Mouse (Mus musculus) forebrain, embryonic 14.5 days (tissue): ENCODE measurements around the gene Nostrin. TPM values are rescaled to one million over a fixed set of nuclear protein-coding genes. Genes with fewer than 3 reads are reported as not detected.

Experiments
- ATAC-seq: fragments of 200-750 bp; cut with Nextera tagmentation; 2 replicates; pipeline ENCODE4 v1.8.0; 2017; ENCODE audit warnings: mild to moderate bottlenecking, moderate library complexity
- DNase-seq: peaks from one replicate; pipeline ENCODE4 v3.0.0-alpha.2; 2015; ENCODE audit warnings: low spot score
- H3K27ac ChIP-seq: fragments of 300-500 bp; sonication (generic); 2 replicates; pipeline ENCODE4 v1.5.1; 2014; ENCODE audit warnings: low read depth, mild to moderate bottlenecking, control low read depth, low read length, moderate library complexity
- H3K27me3 ChIP-seq: fragments of 300-500 bp; sonication (generic); replicated peaks from 2 replicates; pipeline ENCODE4 v1.6.1; 2014; ENCODE audit warnings: low read length, control low read depth, mixed read lengths; ENCODE audit not compliant: control insufficient read depth, insufficient read depth
- H3K36me3 ChIP-seq: fragments of 300-500 bp; sonication (generic); 2 replicates; pipeline ENCODE4 v1.6.1; 2014; ENCODE audit warnings: low read length, control low read depth; ENCODE audit not compliant: control insufficient read depth, insufficient read depth
- H3K4me1 ChIP-seq: fragments of 300-500 bp; sonication (generic); 2 replicates; pipeline ENCODE4 v1.6.1; 2014; ENCODE audit warnings: antibody characterized with exemption, low read length, control low read depth; ENCODE audit not compliant: control insufficient read depth, insufficient read depth
- H3K4me2 ChIP-seq: fragments of 300-500 bp; sonication (generic); 2 replicates; pipeline ENCODE4 v1.6.1; 2014; ENCODE audit warnings: mild to moderate bottlenecking, control low read depth, low read length
- H3K4me3 ChIP-seq: fragments of 300-500 bp; sonication (generic); 2 replicates; pipeline ENCODE4 v1.5.1; 2014; ENCODE audit warnings: low read depth, low read length, control low read depth
- H3K9ac ChIP-seq: fragments of 300-500 bp; sonication (generic); 2 replicates; pipeline ENCODE4 v1.6.1; 2014; ENCODE audit warnings: mild to moderate bottlenecking, low read length, control low read depth, moderate library complexity
- H3K9me3 ChIP-seq: fragments of 300-500 bp; sonication (generic); replicated peaks from 2 replicates; pipeline ENCODE4 v1.6.1; 2016; ENCODE audit warnings: low read length, control low read depth, mixed read lengths; ENCODE audit not compliant: control insufficient read depth
- WGBS: fragments of 180-500 bp; shearing (Covaris S2); extraction: QIAGEN DNeasy Blood & Tissue Kit; methylation state at CpG from one replicate; pipeline ENCODE4 v1.1.7; 2014; 5-methylcytosine and 5-hydroxymethylcytosine counted together
- polyA plus RNA-seq: library from polyadenylated mRNA; unstranded; fragments of >200 nt; fragmentation: Nextera tagmentation; extraction: Ambion mirVana; gene quantifications from 2 replicates; pipeline ENCODE4 v1.2.1, GENCODE M21; 2014

Nostrin gene
- polyA plus RNA-seq, 1 experiment from 2014 or later = 1.2 TPM

DNA sequence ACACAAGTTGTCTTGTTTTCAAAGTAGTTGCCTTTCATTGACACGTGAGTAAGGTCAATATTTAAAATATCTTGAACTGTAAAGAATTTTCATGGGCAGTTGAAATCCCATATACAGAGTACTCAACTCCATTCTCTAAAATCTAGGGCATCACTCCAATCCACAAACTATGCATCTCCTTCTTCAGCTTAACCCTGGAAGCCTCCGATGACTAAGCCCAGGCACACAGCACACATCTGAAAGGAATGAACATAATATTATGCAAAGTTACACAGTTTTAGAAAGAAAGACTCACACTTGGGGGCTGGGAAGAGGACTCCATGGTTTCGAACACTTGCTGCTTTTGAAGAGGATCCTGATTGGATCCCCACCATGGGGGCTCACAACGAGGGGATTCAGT lies 13.9 kb upstream of the Nostrin start:
- ATAC-seq = no peak
- DNase-seq = no peak
- Histone ChIP-seq H3K36me3 (no peaks in the 10 kb centered on the region), H3K9me3 (no peaks in the 10 kb centered on the region), H3K27ac (no peak overlapping the region), H3K4me1 (no peaks in the 10 kb centered on the region), H3K27me3 (no peaks in the 10 kb centered on the region), H3K9ac (no peak overlapping the region), H3K4me2 (no peak overlapping the region), H3K4me3 (no peak overlapping the region)
- 81% methylated on average over 4 of the region's 4 CpGs for WGBS

DNA sequence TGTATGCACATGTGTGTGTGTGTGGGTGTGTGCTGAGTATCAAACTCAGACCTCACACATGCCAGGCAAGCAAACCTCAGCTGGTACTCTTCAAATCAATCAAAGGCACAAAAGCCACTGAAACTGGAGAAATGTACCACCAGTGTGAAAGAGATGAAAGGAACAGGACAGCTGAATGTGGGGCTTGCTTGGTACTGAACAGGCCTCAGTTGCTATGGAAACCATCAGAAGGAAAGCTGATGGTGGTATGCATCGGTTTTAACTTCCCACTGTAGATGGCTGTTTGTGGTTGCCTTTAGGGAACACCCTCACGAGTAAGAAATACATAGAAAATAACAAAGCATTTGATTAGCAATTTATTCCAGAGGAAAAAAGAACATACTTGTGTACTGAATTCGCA lies 10.2 kb upstream of the Nostrin start:
- DNase-seq = peak; percentile 57
- WGBS = 36% methylated on average over 3 of the region's 3 CpGs

DNA sequence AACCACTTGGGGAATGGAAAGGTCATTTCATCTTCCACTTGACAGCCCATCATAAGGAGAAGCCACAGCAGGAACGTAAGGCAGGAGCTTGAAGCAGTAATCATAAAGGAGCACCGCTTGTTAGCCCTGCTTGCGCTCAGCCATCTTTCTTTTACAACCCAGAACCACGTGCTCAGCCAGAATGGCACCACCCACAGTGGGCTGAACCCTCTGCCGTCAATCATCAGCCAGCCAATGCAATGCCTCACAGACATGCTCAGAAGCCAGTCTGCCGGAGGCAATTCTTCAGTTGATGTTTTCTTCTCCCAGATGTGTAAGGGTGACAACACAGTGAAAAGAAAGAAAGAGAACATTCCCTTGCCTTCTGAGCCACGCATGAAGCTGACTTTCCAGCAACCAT lies 7.3 kb upstream of the Nostrin start:
- H3K9ac ChIP-seq = no peak overlapping the region
- H3K4me3 ChIP-seq = no peak overlapping the region
- no peak overlapping the region for H3K27ac ChIP-seq
- H3K27me3 ChIP-seq = no peaks in the 10 kb centered on the region
- no peak for DNase-seq
- WGBS = 82% methylated on average over 7 of the region's 7 CpGs
- no peaks in the 10 kb centered on the region for H3K36me3 ChIP-seq
- no peak for ATAC-seq
- H3K9me3 ChIP-seq = no peaks in the 10 kb centered on the region
- no peak overlapping the region for H3K4me2 ChIP-seq
- H3K4me1 ChIP-seq = peaks cover 4% of the 10 kb centered on the region; the same call in 1 of the 2 replicates

More for the DNA sequence above, 10.2 kb upstream of the Nostrin start:
- Histone ChIP-seq H3K36me3 (no peaks in the 10 kb centered on the region), H3K9ac (no peak overlapping the region), H3K27me3 (no peaks in the 10 kb centered on the region), H3K27ac (no peak overlapping the region), H3K4me2 (no peak overlapping the region), H3K4me1 (peaks cover 4% of the 10 kb centered on the region; the same call in 1 of the 2 replicates), H3K4me3 (no peak overlapping the region), H3K9me3 (no peaks in the 10 kb centered on the region)
- ATAC-seq = peak; percentile 54; the same call in 1 of the 2 replicates

DNA sequence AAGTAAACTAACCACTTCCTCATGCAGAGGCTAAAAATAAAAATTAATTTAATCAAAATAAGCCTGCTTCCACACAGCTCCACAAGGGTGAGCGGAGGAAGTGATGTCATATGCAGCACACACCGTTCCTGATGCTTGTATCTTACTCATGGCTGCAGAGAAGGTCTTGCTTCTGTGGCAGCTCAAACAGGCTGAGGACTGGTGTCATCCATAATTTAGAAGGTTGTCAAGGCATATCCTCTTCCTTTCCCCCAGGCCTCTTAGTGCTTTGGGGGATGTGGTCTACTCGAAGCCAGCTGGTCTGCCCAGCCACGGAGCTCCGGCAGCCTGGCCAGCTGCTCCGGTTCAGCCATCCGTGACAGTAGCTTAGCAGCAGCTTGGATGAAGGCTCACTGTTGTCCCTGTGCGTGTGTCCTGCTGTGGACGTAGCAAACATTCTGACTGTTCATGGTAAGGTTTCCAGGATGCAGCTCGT lies 6.6 kb upstream of the Nostrin start:
- WGBS = 37% methylated on average over 10 of the region's 10 CpGs
- H3K4me1 ChIP-seq = peaks cover 4% of the 10 kb centered on the region; the same call in 1 of the 2 replicates
- no peak overlapping the region for H3K4me2 ChIP-seq
- no peak overlapping the region for H3K27ac ChIP-seq
- no peak overlapping the region for H3K9ac ChIP-seq
- H3K4me3 ChIP-seq = no peak overlapping the region
- no peaks in the 10 kb centered on the region for H3K9me3 ChIP-seq
- H3K36me3 ChIP-seq = no peaks in the 10 kb centered on the region
- ATAC-seq (peak; percentile 23; the same call in 1 of the 2 replicates), DNase-seq (peak; percentile 28)
- H3K27me3 ChIP-seq = no peaks in the 10 kb centered on the region

DNA sequence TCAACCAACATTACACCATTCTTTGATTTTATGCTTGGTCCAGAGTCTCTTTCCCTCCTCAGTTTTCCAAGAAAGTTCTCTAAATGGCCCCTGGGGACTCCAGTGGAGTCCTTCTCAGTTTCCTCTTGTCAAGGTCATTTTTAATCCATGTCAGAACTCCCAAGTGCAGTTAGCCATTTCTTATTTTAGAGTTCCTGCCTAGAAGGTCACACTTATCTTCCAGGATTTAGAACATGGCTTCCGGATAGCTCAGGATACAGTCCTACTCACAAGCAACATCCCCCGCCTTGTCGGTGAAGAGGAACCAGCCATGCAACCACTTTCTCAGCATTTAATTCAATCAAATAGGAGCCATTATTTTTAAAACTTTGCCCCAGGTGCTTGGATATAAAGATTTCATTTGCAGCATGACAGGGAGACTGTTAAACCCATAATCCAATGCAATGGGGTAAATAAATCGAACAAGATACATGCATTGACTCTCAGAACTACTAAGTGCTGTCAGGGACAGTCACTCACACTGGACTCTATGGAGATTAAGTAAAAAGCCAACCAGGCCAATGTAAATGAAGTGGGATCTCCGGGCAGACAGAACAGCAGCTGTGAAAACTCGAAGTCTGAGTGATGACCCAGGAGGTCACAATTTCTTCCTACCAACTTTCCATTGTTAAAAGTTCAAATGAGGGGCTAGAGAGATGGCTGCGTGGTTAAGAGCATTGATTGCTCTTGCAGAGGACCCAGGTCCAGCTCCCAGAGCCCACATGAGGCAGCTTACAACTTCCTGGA lies 6.0 kb upstream of the Nostrin start:
- peaks cover 4% of the 10 kb centered on the region; the same call in 1 of the 2 replicates for H3K4me1 ChIP-seq
- H3K4me3 ChIP-seq = no peak overlapping the region
- H3K9me3 ChIP-seq = no peaks in the 10 kb centered on the region
- no peak overlapping the region for H3K27ac ChIP-seq
- H3K9ac ChIP-seq = no peak overlapping the region
- ATAC-seq = no peak
- H3K36me3 ChIP-seq = no peaks in the 10 kb centered on the region
- DNase-seq = no peak
- no peaks in the 10 kb centered on the region for H3K27me3 ChIP-seq
- no peak overlapping the region for H3K4me2 ChIP-seq
- WGBS = 81% methylated on average over 7 of the region's 7 CpGs

DNA sequence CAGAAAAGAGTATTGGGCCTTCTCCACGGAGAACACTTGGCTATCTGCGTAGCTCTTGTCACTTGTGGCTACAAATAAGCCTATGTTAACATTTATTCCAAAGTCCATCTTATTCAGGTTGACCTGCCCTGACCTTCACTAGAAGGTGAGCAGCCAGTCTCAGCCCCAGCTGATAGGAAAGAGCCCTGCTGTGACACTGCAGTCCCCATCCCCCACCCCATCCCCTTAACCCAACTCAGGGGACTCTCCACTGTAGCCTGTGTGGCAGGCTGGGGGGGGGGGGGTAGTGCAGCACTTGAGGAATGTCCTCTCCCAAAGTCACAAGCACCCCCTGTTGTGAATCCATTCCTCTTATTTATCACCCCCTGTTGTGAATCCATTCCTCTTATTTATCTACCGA lies 3.6 kb upstream of the Nostrin start:
- 80% methylated on average over 3 of the region's 3 CpGs for WGBS
- no peak overlapping the region for H3K4me3 ChIP-seq
- no peak for ATAC-seq

DNA sequence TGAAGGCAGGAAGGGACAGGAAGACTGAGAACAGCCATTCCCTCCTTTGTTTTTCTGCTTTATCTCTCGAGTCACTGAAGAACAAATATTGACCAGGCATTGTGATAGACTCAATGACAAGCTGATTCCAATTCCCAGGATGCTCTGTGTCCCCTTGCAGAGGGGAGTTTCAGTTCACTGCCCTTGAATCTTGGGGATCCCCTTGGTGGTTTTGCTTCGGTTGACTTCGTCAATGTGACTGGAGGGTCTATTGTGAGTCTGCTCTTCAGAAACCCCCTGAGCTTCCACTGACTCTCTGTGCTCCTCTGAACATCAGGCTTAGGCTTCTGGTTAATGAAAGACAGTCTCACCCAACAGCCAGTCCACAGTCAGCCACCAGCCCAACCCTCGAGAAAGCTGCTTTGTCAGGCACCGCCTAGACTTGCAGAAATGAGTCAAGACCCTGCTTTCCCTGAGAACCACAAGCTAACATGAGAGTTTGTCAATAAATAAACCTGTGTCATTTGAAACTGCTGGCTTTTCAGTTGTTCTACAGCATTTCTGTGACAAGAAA lies 3.0 kb upstream of the Nostrin start:
- WGBS = 66% methylated on average over 5 of the region's 5 CpGs
- ATAC-seq = no peak
- Histone ChIP-seq H3K27me3 (no peaks in the 10 kb centered on the region), H3K4me3 (no peak overlapping the region), H3K9ac (no peak overlapping the region), H3K9me3 (no peaks in the 10 kb centered on the region), H3K4me1 (peaks cover 4% of the 10 kb centered on the region; the same call in 1 of the 2 replicates), H3K36me3 (no peaks in the 10 kb centered on the region), H3K27ac (no peak overlapping the region), H3K4me2 (no peak overlapping the region)
- no peak for DNase-seq

More for the DNA sequence above, 3.6 kb upstream of the Nostrin start:
- Histone ChIP-seq H3K27me3 (no peaks in the 10 kb centered on the region), H3K27ac (no peak overlapping the region), H3K9ac (no peak overlapping the region), H3K4me2 (no peak overlapping the region), H3K9me3 (no peaks in the 10 kb centered on the region), H3K4me1 (peaks cover 4% of the 10 kb centered on the region; the same call in 1 of the 2 replicates), H3K36me3 (no peaks in the 10 kb centered on the region)
- no peak for DNase-seq

DNA sequence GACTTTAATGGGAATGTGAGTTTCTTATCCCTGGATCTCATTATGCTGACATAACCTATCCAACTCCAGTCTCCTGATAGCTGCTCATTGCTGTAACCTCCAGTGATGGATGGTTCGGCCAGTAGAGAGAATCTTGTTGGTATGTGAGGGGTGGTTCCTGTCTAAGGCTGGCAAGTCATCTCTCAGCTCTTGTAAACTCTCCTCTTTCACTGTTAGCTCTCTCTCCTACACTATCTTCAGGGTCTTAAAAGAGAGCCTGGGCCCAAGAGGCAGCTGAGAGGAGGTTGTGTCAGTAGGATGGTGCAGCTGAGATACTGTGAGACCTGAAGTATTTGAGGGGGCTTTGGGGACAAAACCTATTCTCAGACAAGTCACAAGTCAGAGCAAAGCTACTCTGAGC lies 1.4 kb upstream of the Nostrin start:
- DNase-seq (no peak), ATAC-seq (no peak)
- H3K9ac ChIP-seq = no peak overlapping the region
- peaks cover under 1% of the 10 kb centered on the region; the same call in 1 of the 2 replicates for H3K4me1 ChIP-seq
- H3K27ac ChIP-seq = no peak overlapping the region
- H3K36me3 ChIP-seq = no peaks in the 10 kb centered on the region
- no peak overlapping the region for H3K4me2 ChIP-seq
- no peaks in the 10 kb centered on the region for H3K9me3 ChIP-seq
- WGBS = 85% methylated on average over 1 of the region's 1 CpGs
- H3K4me3 ChIP-seq = no peak overlapping the region
- H3K27me3 ChIP-seq = no peaks in the 10 kb centered on the region

DNA sequence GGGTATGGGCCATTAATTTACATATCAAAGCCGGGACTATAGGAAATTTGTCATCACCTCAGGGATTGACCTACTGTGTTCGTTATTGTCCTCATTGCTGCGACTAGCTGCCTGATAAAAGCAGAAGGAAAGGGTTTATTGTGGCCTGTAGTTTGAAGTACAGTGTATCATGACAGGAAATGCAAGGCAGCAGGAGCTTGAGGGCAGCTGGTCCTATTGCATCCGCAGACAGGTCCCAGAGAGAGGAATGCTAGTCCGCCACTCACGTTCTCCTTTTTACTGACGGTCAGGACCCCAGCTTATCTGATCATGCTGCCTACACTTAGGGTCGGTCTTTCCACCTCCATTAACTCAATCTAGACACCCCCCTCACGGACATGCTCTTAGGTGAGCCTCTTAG lies 663 bp upstream of the Nostrin start:
- H3K36me3 ChIP-seq = no peaks in the 10 kb centered on the region
- no peaks in the 10 kb centered on the region for H3K27me3 ChIP-seq
- no peak overlapping the region for H3K27ac ChIP-seq
- no peaks in the 10 kb centered on the region for H3K4me1 ChIP-seq
- no peaks in the 10 kb centered on the region for H3K9me3 ChIP-seq
- DNase-seq (no peak), ATAC-seq (no peak)
- H3K4me2 ChIP-seq = no peak overlapping the region
- 71% methylated on average over 9 of the region's 9 CpGs for WGBS
- H3K9ac ChIP-seq = no peak overlapping the region
- H3K4me3 ChIP-seq = no peak overlapping the region
